Mouse (Mus musculus): ENCODE data around the gene Fam19a5. TPM values are rescaled to one million over a fixed set of nuclear protein-coding genes. Genes with fewer than 3 reads are reported as not detected.

Fam19a5 gene
- total RNA-seq, 1 experiment from 2014 or later, result not detected

DNA sequence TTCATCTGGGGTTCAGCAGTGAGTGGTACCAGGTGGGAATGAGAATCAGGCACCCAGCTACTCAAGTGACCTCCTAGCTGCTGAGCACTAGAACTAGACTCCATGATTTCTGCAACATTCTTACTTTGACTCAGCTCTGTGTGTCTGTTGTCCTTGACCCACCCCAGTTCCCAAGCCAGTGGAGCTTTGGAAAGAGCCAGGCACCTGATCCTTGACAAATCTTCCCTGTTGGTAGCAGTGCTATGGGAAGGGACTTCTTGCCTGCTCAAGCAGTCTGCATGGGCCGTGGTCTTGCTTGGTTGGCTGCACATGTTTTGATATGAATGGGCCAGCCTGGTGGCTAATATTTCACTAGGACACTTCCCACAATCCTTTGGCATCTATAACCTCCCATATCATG lies 158.7 kb downstream of the Fam19a5 start:
- no peak for ATAC-seq (replicated peaks; ENCODE audit: insufficient number of reproducible peaks, low FRiP score, low TSS enrichment, poor library complexity, severe bottlenecking)

DNA sequence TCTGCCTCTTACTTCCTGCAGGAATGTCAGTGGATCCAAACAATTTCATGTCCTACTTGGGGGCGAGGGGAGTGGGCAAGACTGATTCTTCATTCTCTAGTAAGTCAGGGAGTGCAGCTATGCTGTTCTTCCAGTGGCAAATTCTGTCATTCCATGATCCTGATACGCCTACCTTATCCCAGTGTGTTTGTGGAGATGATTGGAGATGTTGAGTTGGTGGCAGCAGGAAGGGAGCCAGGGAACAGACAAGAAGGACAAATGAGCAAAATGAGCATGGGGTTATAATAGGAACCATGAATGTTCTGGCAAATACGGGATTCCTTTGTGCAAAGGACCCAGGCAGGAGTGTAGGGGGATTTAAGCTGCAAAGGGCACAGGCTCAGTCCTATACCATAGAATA lies 159.2 kb downstream of the Fam19a5 start:
- ATAC-seq (replicated peaks; ENCODE audit: insufficient number of reproducible peaks, low FRiP score, low TSS enrichment, poor library complexity, severe bottlenecking), result no peak

DNA sequence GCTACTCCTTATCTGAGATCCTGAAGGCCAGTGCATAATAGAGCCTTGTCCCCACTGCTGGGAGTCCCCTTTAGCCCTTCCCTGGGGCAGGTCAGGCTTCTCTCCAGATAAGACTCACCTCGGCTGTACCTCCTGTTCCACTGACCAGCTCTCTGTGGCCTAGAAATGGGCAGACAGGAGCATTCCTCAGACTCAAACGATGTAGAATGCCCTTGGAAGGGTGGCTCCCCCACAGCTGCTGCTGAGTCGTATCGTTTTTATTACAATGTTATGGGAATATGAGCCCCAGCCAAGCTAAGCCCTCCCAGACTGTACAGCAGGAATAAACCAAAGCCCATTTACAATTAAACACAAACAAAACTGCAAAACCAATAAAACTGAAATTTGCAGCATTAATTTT lies 167.7 kb downstream of the Fam19a5 start:
- ATAC-seq (replicated peaks; ENCODE audit: insufficient number of reproducible peaks, low FRiP score, low TSS enrichment, poor library complexity, severe bottlenecking), result no peak

DNA sequence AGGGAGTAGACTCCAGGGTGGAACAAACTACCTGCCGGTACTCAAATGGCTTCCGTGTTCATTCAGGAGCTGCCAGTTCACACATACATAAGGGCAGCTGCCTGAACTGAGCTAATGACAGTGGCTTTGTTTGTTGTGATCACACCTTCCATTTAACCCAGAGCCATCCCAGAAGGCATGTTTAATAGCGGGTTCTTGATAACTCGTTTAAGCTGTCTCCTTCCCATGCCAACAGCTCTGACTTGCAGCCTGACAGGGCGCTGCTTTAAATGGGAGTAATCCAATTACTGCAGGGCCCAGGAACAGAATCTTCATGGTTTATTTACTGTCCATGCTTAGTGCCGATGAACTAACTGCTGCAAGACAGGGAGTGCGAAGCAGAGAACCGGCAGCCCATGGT lies 168.1 kb downstream of the Fam19a5 start:
- no peak for ATAC-seq (replicated peaks; ENCODE audit: insufficient number of reproducible peaks, low FRiP score, low TSS enrichment, poor library complexity, severe bottlenecking)

- no peak for ATAC-seq (replicated peaks; ENCODE audit: insufficient number of reproducible peaks, low FRiP score, low TSS enrichment, poor library complexity, severe bottlenecking)
These were observed 171.1 kb downstream of the Fam19a5 start for GRCm38 (mm10) chr15:87715037-87715676.

DNA sequence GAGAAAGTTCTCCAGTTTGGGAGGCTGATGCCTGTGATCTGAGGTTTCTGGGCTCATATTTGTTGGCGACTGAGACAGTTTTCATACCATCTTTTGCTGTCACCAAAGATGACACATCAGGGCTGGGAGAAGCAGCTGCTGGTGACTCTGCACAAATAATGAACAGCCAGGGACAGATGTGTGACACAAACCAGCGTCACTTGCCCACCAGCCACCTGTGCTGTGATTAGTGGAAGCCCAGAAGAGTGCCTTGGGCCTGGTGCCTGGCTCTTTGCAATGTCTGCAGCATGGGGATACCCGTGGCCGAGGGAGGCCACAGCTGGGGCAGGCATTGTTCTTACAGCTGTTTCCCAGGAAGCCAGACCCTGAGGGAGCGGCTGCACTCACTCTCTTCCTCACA lies 173.0 kb downstream of the Fam19a5 start:
- no peak for ATAC-seq (replicated peaks; ENCODE audit: insufficient number of reproducible peaks, low FRiP score, low TSS enrichment, poor library complexity, severe bottlenecking)

DNA sequence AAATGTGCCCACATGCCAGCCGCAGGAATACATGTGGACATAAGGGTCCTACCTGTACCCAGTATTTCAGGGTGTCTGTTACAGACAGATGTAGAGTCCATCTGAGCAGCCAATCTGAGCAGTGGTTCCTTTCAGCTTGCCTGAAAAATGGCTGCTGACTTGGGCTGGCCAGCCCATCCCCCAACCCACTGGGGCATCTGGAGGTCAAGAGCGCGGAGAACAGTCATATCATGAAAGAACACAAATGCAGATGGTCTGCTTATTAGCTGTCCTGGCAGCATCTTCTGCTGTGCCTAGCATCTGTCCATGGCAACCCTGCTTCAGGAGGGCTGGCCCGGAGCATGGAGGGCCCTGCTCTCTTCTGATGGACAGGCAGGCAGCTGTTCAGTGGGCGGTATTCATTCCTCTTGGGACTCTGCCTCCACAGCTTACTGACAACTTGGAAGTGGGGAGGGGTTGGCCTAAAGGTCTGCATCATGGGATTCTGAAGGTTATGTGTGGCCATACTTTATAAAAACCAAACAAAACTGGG lies 179.4 kb downstream of the Fam19a5 start:
- no peak for ATAC-seq (replicated peaks; ENCODE audit: insufficient number of reproducible peaks, low FRiP score, low TSS enrichment, poor library complexity, severe bottlenecking)

DNA sequence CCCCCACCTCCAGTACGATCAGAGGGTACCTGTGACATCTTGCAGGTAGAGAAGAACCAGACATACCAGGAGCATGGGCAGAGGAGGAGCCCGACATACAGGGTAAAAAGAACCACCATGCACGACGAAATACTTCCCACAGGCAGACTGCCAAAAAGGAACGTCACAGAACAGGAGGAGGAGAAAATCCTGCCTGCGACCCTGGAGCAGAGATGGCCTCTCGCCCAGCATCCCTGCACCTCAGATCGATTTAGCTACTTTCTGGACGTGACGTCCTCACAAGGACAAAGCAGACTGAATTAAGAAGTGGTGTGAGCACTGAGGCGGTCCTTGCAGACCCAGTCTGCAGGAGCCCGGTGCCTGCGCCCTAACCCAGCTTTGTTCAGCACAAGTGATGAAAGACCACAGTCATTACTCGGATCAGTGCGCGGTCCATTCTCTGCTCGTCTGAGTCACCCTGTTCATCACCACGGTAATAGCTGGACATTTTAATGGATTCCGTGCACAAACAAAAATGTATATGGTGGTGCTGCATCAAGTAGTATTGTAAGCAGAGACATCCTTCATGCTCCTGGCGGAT lies 182.6 kb downstream of the Fam19a5 start:
- ATAC-seq (replicated peaks; ENCODE audit: insufficient number of reproducible peaks, low FRiP score, low TSS enrichment, poor library complexity, severe bottlenecking), result no peak

GRCm38 (mm10) chr15:87736345-87736744 lies 192.2 kb downstream of the Fam19a5 start:
- ATAC-seq (replicated peaks; ENCODE audit: insufficient number of reproducible peaks, low FRiP score, low TSS enrichment, poor library complexity, severe bottlenecking), result no peak

GRCm38 (mm10) chr15:87755482-87755881 lies 211.4 kb downstream of the Fam19a5 start:
- no peak for ATAC-seq (replicated peaks; ENCODE audit: insufficient number of reproducible peaks, low FRiP score, low TSS enrichment, poor library complexity, severe bottlenecking)

GRCm38 (mm10) chr15:87765876-87766275 lies 221.8 kb downstream of the Fam19a5 start:
- no peak for ATAC-seq (replicated peaks; ENCODE audit: insufficient number of reproducible peaks, low FRiP score, low TSS enrichment, poor library complexity, severe bottlenecking)

DNA sequence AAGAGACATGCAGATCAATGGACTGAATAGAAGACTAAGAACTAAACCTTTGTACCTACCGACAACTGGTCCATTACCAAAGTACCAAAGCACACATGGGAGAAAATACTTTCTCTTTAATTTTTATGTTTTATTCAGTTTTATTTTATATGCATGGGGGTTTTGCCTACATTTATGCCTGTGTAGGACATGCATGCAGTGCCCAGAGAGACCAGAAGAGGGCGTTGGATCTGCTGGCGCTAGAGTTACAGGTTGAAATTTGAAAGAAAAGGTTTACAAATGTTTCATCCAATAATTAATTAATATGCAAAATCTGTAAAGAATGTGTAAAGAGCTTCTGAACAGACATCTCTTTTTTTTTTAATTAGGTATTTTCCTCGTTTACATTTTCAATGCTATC lies 229.9 kb downstream of the Fam19a5 start:
- ATAC-seq (replicated peaks; ENCODE audit: insufficient number of reproducible peaks, low FRiP score, low TSS enrichment, poor library complexity, severe bottlenecking), result no peak

DNA sequence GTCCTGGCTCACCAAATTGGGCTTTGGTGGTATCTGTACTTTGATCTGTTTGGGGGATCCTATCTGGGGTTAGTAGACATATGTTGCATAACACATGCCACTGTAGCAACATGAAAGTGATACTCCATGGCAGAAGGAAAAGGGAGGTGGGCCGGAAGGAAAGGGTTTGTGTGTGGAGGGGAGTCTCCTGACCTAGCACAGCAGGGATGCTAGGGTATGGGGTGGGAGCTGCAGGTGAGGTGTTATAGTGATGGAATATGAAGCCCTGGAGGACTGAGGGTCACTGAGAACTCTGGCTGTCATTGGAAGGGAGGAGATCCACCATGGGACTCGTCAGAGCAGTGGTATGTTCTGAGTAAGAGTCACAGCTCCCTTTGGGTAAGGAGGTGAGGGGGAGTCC lies 239.2 kb downstream of the Fam19a5 start:
- ATAC-seq (replicated peaks; ENCODE audit: insufficient number of reproducible peaks, low FRiP score, low TSS enrichment, poor library complexity, severe bottlenecking), result no peak

DNA sequence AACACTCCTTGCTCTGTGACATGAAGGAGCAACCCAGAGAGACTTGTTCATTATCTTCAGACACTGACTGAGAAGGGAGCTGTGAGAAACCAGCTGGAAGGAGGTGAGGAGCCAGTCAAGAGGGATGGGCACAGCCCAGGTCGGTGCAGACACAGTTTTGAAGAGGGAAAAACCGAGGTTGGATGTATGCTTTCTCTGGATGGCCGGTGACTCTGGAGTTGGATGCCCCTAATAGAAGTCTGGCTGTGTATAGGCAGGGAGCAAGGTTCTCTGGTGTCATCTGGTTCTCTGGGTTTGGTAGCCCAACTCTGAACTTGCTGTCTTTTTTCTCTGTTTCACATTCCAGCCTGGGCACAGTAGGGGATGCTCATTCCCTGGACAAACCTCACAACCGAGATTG lies 245.6 kb downstream of the Fam19a5 start:
- no peak for ATAC-seq (replicated peaks; ENCODE audit: insufficient number of reproducible peaks, low FRiP score, low TSS enrichment, poor library complexity, severe bottlenecking)

DNA sequence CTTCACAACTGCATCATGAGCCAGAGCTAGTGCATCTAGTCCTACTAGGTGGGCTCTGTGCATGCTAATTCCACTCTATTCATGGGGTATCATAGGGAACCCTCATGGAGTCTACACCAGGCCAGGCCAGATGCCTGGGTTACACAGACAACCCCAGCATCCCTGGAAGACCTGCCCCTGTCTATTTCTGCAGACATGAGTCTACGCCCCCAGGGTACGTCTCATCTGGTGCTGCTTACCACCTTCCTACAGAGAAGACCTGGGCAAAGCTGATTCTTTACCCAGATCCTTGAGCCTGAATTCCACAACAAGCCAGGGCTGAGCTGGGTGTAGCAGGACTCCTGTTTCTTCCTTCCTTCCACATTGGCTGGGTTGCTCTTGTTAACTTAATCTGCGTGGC lies 249.6 kb downstream of the Fam19a5 start:
- ATAC-seq (replicated peaks; ENCODE audit: insufficient number of reproducible peaks, low FRiP score, low TSS enrichment, poor library complexity, severe bottlenecking), result no peak

- no peak for ATAC-seq (replicated peaks; ENCODE audit: insufficient number of reproducible peaks, low FRiP score, low TSS enrichment, poor library complexity, severe bottlenecking)
These were observed 252.5 kb downstream of the Fam19a5 start for GRCm38 (mm10) chr15:87796571-87796970.
